Mouse (Mus musculus) megakaryocyte-erythroid progenitor cell, adult 5-6 weeks (primary cell): ENCODE results near the gene Cth. TPM values are rescaled to one million over a fixed set of nuclear protein-coding genes. Genes with fewer than 3 reads are reported as not detected.
A peak's percentile ranks its signal among the peaks of the same experiment; 100 is the strongest.

ENCODE experiments used
- ATAC-seq: replicated peaks from 2 replicates; pipeline ENCODE4 v1.8.0; 2016; ENCODE audit warnings: mild to moderate bottlenecking, inconsistent platforms; ENCODE audit not compliant: severe bottlenecking, poor library complexity, low FRiP score, low TSS enrichment
- total RNA-seq, 2 experiments: library from RNA; stranded (forward) in 1 of 2; stranded (reverse) in 1 of 2; fragments of 200-1000, 215-1000 nt in 1 of 2; fragments of >200 nt in 1 of 2; fragmentation: Nextera tagmentation in 1 of 2; gene quantifications; 2 replicates each; pipeline ENCODE4 v1.2.3; 2014 to 2017

Gene Cth
- total RNA-seq, 2 experiments from 2014 or later = 0.57 TPM; not detected in 1

- no peak for ATAC-seq
Observed at GRCm38 (mm10) chr3:157921376-157921775, 3.5 kb downstream of the Cth start.

GRCm38 (mm10) chr3:157916336-157916735 lies 8.5 kb downstream of the Cth start:
- ATAC-seq = no peak

DNA sequence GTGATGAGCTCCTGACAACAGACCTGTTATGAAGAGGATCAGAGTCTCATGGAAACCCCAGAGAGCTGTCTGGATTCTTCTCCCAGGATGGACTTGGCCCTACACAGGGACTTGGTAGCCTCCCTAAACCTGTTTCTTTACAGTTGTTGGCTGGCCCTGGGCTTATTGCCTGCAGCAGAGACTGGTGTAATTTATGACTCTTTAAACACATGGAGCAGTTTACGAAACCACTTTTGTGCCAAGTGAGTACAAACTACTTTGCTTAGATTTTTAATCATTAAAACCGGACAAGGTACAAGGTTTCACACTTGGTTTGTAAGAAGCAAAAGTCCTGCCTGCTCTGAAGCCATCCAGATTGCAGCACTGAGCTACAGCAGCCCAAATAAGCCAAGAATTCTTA lies 12.7 kb downstream of the Cth start:
- ATAC-seq = no peak

GRCm38 (mm10) chr3:157910262-157910661 lies 14.6 kb downstream of the Cth start:
- ATAC-seq = no peak

- no peak for ATAC-seq
Observed at GRCm38 (mm10) chr3:157908166-157908565, 16.7 kb downstream of the Cth start.

GRCm38 (mm10) chr3:157901721-157902120 lies 23.2 kb downstream of the Cth start:
- no peak for ATAC-seq

DNA sequence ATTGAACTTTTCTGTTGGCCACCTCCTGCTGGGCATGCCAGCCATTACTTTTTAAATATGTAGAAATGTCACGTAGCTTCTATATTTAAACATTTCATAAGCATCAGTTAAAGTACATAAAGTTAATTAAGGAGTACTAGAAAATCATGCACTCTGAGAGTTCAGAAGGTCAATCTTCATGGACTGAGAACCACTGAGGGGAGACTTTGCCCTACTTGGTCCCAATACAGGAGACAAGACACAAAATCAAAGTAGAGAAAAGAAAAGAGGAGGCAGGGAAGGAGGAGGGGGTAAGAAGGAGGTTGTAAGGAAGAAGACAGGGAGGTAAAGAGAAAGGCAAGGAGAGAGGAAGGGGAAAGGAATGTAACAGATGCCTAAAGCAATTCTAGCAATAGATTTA lies 24.9 kb downstream of the Cth start:
- no peak for ATAC-seq

GRCm38 (mm10) chr3:157897645-157898044 lies 27.2 kb downstream of the Cth start:
- no peak for ATAC-seq

GRCm38 (mm10) chr3:157891819-157892218 lies 33.1 kb downstream of the Cth start:
- no peak for ATAC-seq

DNA sequence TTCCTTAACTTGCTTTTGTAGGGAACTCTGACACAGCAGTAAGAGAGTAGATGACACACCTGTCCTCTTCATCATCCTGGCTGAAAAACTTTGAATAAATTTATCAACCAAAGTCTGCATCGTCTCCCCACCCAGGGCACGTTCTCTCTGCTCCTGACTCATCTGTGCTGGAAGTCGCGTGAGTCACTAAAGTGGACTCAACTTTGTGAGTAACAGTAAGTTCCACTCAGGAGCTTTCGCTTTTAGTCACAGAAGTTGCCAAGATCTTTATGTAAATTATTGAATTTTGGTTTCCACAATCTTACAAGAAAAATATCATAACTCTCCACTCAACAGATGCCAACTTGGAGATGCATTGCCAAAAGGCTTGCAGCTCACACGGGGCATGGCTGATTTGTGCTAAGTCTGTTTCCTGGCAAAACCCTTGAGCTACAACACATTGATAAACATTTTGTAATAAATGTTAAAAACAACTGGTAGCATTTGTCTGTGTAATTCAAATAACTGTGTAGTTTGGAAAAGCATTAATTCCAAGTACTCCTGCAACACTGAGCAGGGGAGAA lies 40.7 kb downstream of the Cth start:
- no peak for ATAC-seq

DNA sequence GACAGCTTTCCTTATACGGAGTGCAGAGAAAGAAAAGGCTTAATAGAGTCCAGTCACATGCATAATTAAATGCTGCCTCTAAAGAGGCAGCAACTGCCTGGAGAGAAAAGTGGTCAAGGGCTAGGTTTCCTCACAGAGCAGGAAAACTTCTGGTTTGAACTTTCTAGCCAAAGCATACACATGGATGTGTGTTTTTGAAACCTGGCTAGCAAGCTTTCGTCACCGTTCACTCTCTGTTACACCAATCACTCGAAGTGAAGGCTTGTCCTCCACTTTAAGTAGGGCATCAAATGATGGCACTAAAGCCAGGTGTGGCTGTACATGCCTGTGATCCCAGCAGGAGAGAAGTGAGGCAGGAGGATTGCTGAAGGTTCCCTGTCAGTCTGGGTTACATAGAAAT lies 41.8 kb downstream of the Cth start:
- ATAC-seq = no peak

DNA sequence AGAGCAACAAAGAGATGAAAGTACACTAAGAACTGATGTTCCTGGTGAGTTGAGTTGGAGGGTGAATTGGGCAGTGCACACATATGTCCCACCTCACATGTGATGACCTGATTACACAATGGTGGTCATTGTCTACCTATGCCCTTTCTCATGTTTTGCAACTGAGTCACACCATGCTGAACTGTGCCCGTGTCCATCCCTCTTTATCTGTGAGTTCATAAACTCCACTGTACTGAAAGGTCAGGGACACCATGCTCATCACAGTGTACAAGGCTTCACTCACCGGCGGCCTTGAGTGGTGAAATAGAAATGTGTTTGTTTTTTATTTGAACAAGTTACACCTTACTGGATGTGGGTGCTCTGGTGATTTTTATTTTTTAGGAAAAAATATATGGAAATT lies 42.9 kb downstream of the Cth start:
- no peak for ATAC-seq

DNA sequence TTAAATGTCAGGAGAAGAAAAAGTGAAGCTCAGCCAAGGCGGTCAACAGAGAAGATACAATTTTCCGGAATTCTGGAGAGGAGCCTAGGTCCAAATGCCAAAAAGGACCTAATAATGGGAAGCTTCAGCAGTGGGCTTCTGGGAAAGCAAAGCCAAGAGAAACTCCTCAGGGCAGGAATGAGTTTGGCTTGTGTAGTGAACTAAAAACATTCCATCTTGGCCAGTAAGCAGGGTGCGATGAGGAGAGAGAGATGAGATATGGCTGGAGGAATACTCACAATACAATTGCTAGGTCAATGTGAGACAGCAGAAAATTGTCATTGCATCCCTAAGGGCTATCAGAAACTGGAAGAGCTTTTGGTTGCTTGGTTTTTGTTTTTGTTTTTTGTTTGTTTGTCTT lies 43.9 kb downstream of the Cth start:
- ATAC-seq = no peak

DNA sequence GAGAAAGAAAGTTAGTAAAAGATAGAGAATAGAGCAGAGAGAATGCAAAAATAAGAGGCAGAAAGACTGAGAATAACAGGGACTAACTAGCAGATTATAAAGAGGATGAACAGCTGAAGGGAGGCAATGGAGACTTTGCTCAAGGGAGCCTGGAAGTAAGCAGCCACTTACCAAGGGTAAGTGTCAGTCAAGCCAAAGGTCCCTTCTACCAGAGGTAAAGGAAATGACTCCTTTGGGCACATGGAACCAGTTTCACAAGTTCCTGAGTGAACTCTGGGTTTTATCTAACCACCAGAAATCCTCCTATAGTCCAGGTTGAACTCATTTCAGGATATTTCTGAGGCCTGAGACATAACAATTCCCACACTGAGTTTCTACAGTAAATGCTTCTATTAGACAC lies 47.0 kb downstream of the Cth start:
- ATAC-seq = no peak

GRCm38 (mm10) chr3:157876439-157877156 lies 48.3 kb downstream of the Cth start:
- ATAC-seq = peak; percentile 96

GRCm38 (mm10) chr3:157872897-157873296 lies 52.0 kb downstream of the Cth start:
- ATAC-seq = no peak

GRCm38 (mm10) chr3:157867836-157868235 lies 57.0 kb downstream of the Cth start:
- ATAC-seq = no peak

DNA sequence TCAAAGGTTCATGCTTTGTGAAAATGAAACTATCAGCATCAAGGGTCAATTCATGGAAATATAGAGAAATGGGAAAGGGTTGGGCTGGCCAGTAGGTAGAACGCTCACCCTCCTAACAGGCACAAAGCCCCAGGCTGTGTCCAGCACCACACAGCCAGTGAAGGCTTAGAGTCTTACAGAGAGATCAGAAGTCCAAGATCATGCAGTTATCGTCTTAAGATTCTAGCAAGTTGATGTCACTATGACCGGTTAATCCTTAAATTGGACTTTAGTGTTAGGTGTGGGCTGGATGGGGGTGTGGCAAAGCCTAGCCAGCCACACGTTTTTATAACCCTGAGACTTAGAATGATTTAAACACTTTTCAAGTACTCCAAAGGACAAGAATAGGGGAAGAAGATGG lies 58.6 kb downstream of the Cth start:
- no peak for ATAC-seq

GRCm38 (mm10) chr3:157865848-157866247 lies 59.0 kb downstream of the Cth start:
- no peak for ATAC-seq

- no peak for ATAC-seq
Observed at GRCm38 (mm10) chr3:157865431-157865830, 59.4 kb downstream of the Cth start.

GRCm38 (mm10) chr3:157852806-157853205 lies 72.1 kb downstream of the Cth start:
- ATAC-seq = no peak
